Mouse (Mus musculus) cerebellum, adult 11-12 months (tissue): ENCODE data around the gene Gm14434.
"Not testable (repeated sequence)": the region's sequence is repeated elsewhere in the genome, so short reads cannot be mapped to it uniquely, and the experiment has no call there.

Experiments used
- DNase-seq: peaks from one replicate; pipeline ENCODE4 v3.0.0; 2022

Gm14434 gene

GRCm38 (mm10) chr2:176486683-176487082 is at the start of gene Gm14434:
Gene Gm14434, minus strand, starts transcription at chr2:176486783.
- not testable (repeated sequence) for DNase-seq

GRCm38 (mm10) chr2:176520756-176521155 is 34.2 kb upstream of the Gm14434 start, which contains the start of gene Zfp967:
Gene Zfp967, plus strand, starts transcription at chr2:176521056.
- DNase-seq: not testable (repeated sequence)

- DNase-seq: not testable (repeated sequence)
Measured at GRCm38 (mm10) chr2:176423294-176423693, 63.3 kb downstream of the Gm14434 start, which contains the start of gene Gm14435. Gene Gm14435, plus strand, starts transcription at chr2:176423594.
